Mouse (Mus musculus): ENCODE data around the gene Pkd1l2. TPM values are rescaled to one million over a fixed set of nuclear protein-coding genes. Genes with fewer than 3 reads are reported as not detected.

Gene Pkd1l2
- polyA plus RNA-seq, 2 experiments, result 0.07 to 0.16 TPM

- no peaks in the 10 kb centered on the region for H3K4me1 ChIP-seq (ENCODE audit: control insufficient read depth, insufficient read depth, low read length)
- no peak for DNase-seq (ENCODE audit: low spot score)
- peaks cover 4% of the 10 kb centered on the region; the same call in 1 of the 2 replicates for H3K9me3 ChIP-seq (ENCODE audit: control insufficient read depth, low read length)
- H3K9ac ChIP-seq (ENCODE audit: low read depth, low read length, severe bottlenecking), result no peak overlapping the region
- H3K27ac ChIP-seq (replicated peaks; ENCODE audit: low read depth, low read length), result no peak overlapping the region
- no peak for ATAC-seq (ENCODE audit: low FRiP score, low read depth)
- WGBS, result 63% methylated on average over 13 of the region's 13 CpGs
- no peak overlapping the region for H3K4me2 ChIP-seq (replicated peaks; ENCODE audit: low read depth, low read length, severe bottlenecking)
- no peak for TF ChIP-seq POLR2A (IDR thresholded peaks at IDR 0.05; ENCODE audit: borderline replicate concordance, extremely low read depth, insufficient read depth, insufficient read length)
- no peak overlapping the region for H3K4me3 ChIP-seq (replicated peaks; ENCODE audit: low read length)
- H3K36me3 ChIP-seq (ENCODE audit: control insufficient read depth, insufficient read depth, low read length), result no peaks in the 10 kb centered on the region
- no peaks in the 10 kb centered on the region for H3K27me3 ChIP-seq (ENCODE audit: control insufficient read depth, insufficient read depth, low read length)
Measured at GRCm38 (mm10) chr8:117061180-117061880, 20.9 kb downstream of the Pkd1l2 start.

GRCm38 (mm10) chr8:117060306-117060705, 21.9 kb downstream of the Pkd1l2 start:
- no peak for ATAC-seq (ENCODE audit: low FRiP score, low read depth)
- 72% methylated on average over 13 of the region's 13 CpGs for WGBS
- Histone ChIP-seq H3K4me3 (replicated peaks; ENCODE audit: low read length) (no peak overlapping the region), H3K4me1 (ENCODE audit: control insufficient read depth, insufficient read depth, low read length) (no peaks in the 10 kb centered on the region), H3K4me2 (replicated peaks; ENCODE audit: low read depth, low read length, severe bottlenecking) (no peak overlapping the region), H3K27me3 (ENCODE audit: control insufficient read depth, insufficient read depth, low read length) (no peaks in the 10 kb centered on the region), H3K9ac (ENCODE audit: low read depth, low read length, severe bottlenecking) (no peak overlapping the region), H3K27ac (replicated peaks; ENCODE audit: low read depth, low read length) (no peak overlapping the region), H3K36me3 (ENCODE audit: control insufficient read depth, insufficient read depth, low read length) (no peaks in the 10 kb centered on the region), H3K9me3 (ENCODE audit: control insufficient read depth, low read length) (peaks cover 4% of the 10 kb centered on the region; the same call in 1 of the 2 replicates)
- TF ChIP-seq POLR2A (IDR thresholded peaks at IDR 0.05; ENCODE audit: borderline replicate concordance, extremely low read depth, insufficient read depth, insufficient read length), result no peak
- no peak for DNase-seq (ENCODE audit: low spot score)

GRCm38 (mm10) chr8:117059021-117059420, 23.2 kb downstream of the Pkd1l2 start:
- H3K9ac ChIP-seq (ENCODE audit: low read depth, low read length, severe bottlenecking), result no peak overlapping the region
- H3K9me3 ChIP-seq (ENCODE audit: control insufficient read depth, low read length), result peaks cover 4% of the 10 kb centered on the region; the same call in 1 of the 2 replicates
- H3K4me1 ChIP-seq (ENCODE audit: control insufficient read depth, insufficient read depth, low read length), result no peaks in the 10 kb centered on the region
- ATAC-seq (ENCODE audit: low FRiP score, low read depth) (no peak), DNase-seq (ENCODE audit: low spot score) (no peak)
- WGBS, result 67% methylated on average over 7 of the region's 7 CpGs
- H3K4me2 ChIP-seq (replicated peaks; ENCODE audit: low read depth, low read length, severe bottlenecking), result no peak overlapping the region
- H3K36me3 ChIP-seq (ENCODE audit: control insufficient read depth, insufficient read depth, low read length), result no peaks in the 10 kb centered on the region
- no peak overlapping the region for H3K27ac ChIP-seq (replicated peaks; ENCODE audit: low read depth, low read length)
- no peaks in the 10 kb centered on the region for H3K27me3 ChIP-seq (ENCODE audit: control insufficient read depth, insufficient read depth, low read length)
- no peak overlapping the region for H3K4me3 ChIP-seq (replicated peaks; ENCODE audit: low read length)
- no peak for TF ChIP-seq POLR2A (IDR thresholded peaks at IDR 0.05; ENCODE audit: borderline replicate concordance, extremely low read depth, insufficient read depth, insufficient read length)

GRCm38 (mm10) chr8:117055097-117055496, 27.2 kb downstream of the Pkd1l2 start:
- DNase-seq (ENCODE audit: low spot score) (no peak), ATAC-seq (ENCODE audit: low FRiP score, low read depth) (no peak)
- Histone ChIP-seq H3K9me3 (ENCODE audit: control insufficient read depth, low read length) (no peaks in the 10 kb centered on the region), H3K36me3 (ENCODE audit: control insufficient read depth, insufficient read depth, low read length) (no peaks in the 10 kb centered on the region), H3K27me3 (ENCODE audit: control insufficient read depth, insufficient read depth, low read length) (no peaks in the 10 kb centered on the region), H3K4me2 (replicated peaks; ENCODE audit: low read depth, low read length, severe bottlenecking) (no peak overlapping the region), H3K27ac (replicated peaks; ENCODE audit: low read depth, low read length) (no peak overlapping the region), H3K9ac (ENCODE audit: low read depth, low read length, severe bottlenecking) (no peak overlapping the region), H3K4me3 (replicated peaks; ENCODE audit: low read length) (no peak overlapping the region), H3K4me1 (ENCODE audit: control insufficient read depth, insufficient read depth, low read length) (no peaks in the 10 kb centered on the region)
- 62% methylated on average over 6 of the region's 6 CpGs for WGBS
- TF ChIP-seq POLR2A (IDR thresholded peaks at IDR 0.05; ENCODE audit: borderline replicate concordance, extremely low read depth, insufficient read depth, insufficient read length), result no peak

- H3K36me3 ChIP-seq (ENCODE audit: control insufficient read depth, insufficient read depth, low read length), result no peaks in the 10 kb centered on the region
- no peak overlapping the region for H3K4me2 ChIP-seq (replicated peaks; ENCODE audit: low read depth, low read length, severe bottlenecking)
- no peak for TF ChIP-seq POLR2A (IDR thresholded peaks at IDR 0.05; ENCODE audit: borderline replicate concordance, extremely low read depth, insufficient read depth, insufficient read length)
- ATAC-seq (ENCODE audit: low FRiP score, low read depth), result no peak
- H3K9me3 ChIP-seq (ENCODE audit: control insufficient read depth, low read length), result no peaks in the 10 kb centered on the region
- no peak for DNase-seq (ENCODE audit: low spot score)
- H3K27me3 ChIP-seq (ENCODE audit: control insufficient read depth, insufficient read depth, low read length), result no peaks in the 10 kb centered on the region
- H3K9ac ChIP-seq (ENCODE audit: low read depth, low read length, severe bottlenecking), result no peak overlapping the region
- WGBS, result 84% methylated on average over 3 of the region's 3 CpGs
- H3K27ac ChIP-seq (replicated peaks; ENCODE audit: low read depth, low read length), result no peak overlapping the region
- no peak overlapping the region for H3K4me3 ChIP-seq (replicated peaks; ENCODE audit: low read length)
- H3K4me1 ChIP-seq (ENCODE audit: control insufficient read depth, insufficient read depth, low read length), result no peaks in the 10 kb centered on the region
Measured at GRCm38 (mm10) chr8:117054146-117054545, 28.1 kb downstream of the Pkd1l2 start.

All from limb, embryonic 14.5 days (tissue).